Mouse (Mus musculus): ENCODE measurements around the gene Gm11236.
"Not testable (repeated sequence)": the region's sequence is repeated elsewhere in the genome, so short reads cannot be mapped to it uniquely, and the experiment has no call there.

DNA sequence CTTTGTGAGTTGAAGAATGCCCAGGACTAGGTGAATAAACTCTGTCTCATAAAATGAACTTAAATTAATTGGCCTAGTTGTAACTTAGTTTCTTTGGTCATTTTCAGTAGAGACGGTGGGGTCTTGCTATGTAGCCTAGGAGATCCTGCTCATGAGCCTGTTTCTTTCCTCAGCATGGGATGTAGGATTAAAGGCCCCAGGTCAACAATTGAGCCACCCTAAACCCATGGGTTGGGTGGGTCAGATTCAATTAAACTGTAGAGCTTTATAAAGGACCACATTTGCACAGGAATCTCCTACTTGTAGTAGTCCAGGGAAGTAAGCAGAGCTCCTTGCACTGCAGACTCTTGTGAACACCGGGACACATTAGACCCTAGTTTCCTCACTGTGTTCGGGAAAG is 30.3 kb upstream of the Gm11236 start, which contains the start of gene Gm11238:
- not testable (repeated sequence) for TF ChIP-seq CTCF (conservative IDR thresholded peaks at IDR 0.05; ENCODE audit: insufficient read depth, insufficient read length, low read depth, low read length); POLR2A (IDR thresholded peaks at IDR 0.05; ENCODE audit: low read depth, low read length)
